Mouse (Mus musculus) B cell, adult 62 days (primary cell): ENCODE data around the gene Thnsl2. TPM values are rescaled to one million over a fixed set of nuclear protein-coding genes. Genes with fewer than 3 reads are reported as not detected.

ENCODE experiments used
- total RNA-seq: library from RNA; stranded (reverse); gene quantifications from 4 replicates; pipeline ENCODE4 v1.2.4, GENCODE M21; 2023

Thnsl2 gene
- total RNA-seq, result not detected in 4 replicates

DNA sequence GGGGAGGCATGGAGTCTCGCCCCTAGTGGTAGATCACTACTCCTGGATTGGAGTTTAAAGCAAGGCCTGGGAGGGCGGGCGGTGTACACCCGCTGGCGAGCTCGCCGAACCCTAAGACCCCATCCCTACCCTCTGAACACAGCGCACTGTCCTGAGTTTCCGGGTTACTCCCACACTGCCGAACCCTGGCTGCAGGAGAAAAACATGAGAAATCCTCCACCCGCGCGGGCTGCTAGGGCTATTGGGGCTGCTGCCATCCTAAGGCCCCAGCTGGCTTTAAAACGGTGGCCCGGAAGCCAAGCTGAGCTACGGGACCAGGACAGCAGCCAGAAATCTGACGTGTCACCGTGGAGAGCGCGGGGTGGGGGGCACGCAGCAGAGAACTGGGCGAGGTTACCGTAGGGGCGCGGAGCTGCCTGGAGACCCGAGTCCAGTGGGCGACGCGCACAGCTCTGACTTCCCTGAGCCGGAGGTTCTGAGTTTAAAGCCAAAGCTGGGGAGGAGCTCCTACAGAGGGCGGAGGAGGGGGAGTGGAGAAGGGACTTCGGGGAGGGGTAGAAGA is at the start of gene Thnsl2:
Gene Thnsl2 (minus strand): TSS at position 546 of the 562 bp plus-strand sequence.

Other genes with a start within 250 kb of the Thnsl2 start
- not detected in 4 replicates for gene Tex37, start 225.5 kb downstream of the Thnsl2 start, total RNA-seq
- not detected in 4 replicates for gene Foxi3, start 187.9 kb downstream of the Thnsl2 start, total RNA-seq
- not detected in 4 replicates for gene Fabp1, start 55.4 kb upstream of the Thnsl2 start, total RNA-seq
- gene Krcc1, start 127.2 kb upstream of the Thnsl2 start, total RNA-seq, result 29.7 to 35.5 TPM (median 33.5 TPM) in 4 replicates
- not detected in 4 replicates for gene Smyd1, start 177.8 kb upstream of the Thnsl2 start, total RNA-seq
- 0.66 to 1.3 TPM in 2 of 4 replicates, not detected in the others for gene Cd8b1, start 178.3 kb upstream of the Thnsl2 start, total RNA-seq
- 0.27 to 0.52 TPM (median 0.44 TPM) in 4 replicates for gene Cd8a, start 229.0 kb upstream of the Thnsl2 start, total RNA-seq